Mouse (Mus musculus) limb, embryonic 13.5 days (tissue): Measurements from ENCODE around the gene Map4k4. TPM values are rescaled to one million over a fixed set of nuclear protein-coding genes. Genes with fewer than 3 reads are reported as not detected.

Experiments
- ATAC-seq: fragments of 200-750 bp; cut with Nextera tagmentation; 2 replicates; pipeline ENCODE4 v1.8.0; 2017; ENCODE audit warnings: low read depth, moderate number of reproducible peaks, moderate TSS enrichment; ENCODE audit not compliant: low FRiP score
- H3K27ac ChIP-seq: fragments of 300-500 bp; sonication (generic); 2 replicates; pipeline ENCODE4 v1.5.1; 2015; ENCODE audit warnings: inconsistent platforms, mild to moderate bottlenecking, moderate library complexity
- H3K27me3 ChIP-seq: fragments of 300-500 bp; sonication (generic); 2 replicates; pipeline ENCODE4 v1.6.1; 2015; ENCODE audit warnings: mild to moderate bottlenecking, inconsistent platforms
- H3K36me3 ChIP-seq: fragments of 300-500 bp; sonication (generic); 2 replicates; pipeline ENCODE4 v1.6.1; 2015; ENCODE audit warnings: inconsistent platforms, mild to moderate bottlenecking, moderate library complexity
- H3K4me1 ChIP-seq: fragments of 300-500 bp; sonication (generic); 2 replicates; pipeline ENCODE4 v1.6.1; 2015; ENCODE audit warnings: inconsistent platforms
- H3K4me2 ChIP-seq: fragments of 300-500 bp; sonication (generic); replicated peaks from 2 replicates; pipeline ENCODE4 v1.6.1; 2015; ENCODE audit warnings: inconsistent platforms, mild to moderate bottlenecking, moderate library complexity
- H3K4me3 ChIP-seq: fragments of 300-500 bp; sonication (generic); 2 replicates; pipeline ENCODE4 v1.5.1; 2015; ENCODE audit warnings: moderate library complexity, mild to moderate bottlenecking, inconsistent platforms
- H3K9ac ChIP-seq: fragments of 300-500 bp; sonication (generic); 2 replicates; pipeline ENCODE4 v1.6.1; 2015; ENCODE audit warnings: mild to moderate bottlenecking, inconsistent platforms
- H3K9me3 ChIP-seq: fragments of 300-500 bp; sonication (generic); 2 replicates; pipeline ENCODE4 v1.6.1; 2016; ENCODE audit warnings: inconsistent platforms
- WGBS: fragments of 180-500 bp; shearing (Covaris S2); methylation state at CpG from one replicate; pipeline ENCODE4 v1.1.7; 2015; 5-methylcytosine and 5-hydroxymethylcytosine counted together
- polyA plus RNA-seq: library from polyadenylated mRNA; unstranded; fragments of >200 nt; fragmentation: Nextera tagmentation; extraction: Ambion mirVana; gene quantifications from 2 replicates; pipeline ENCODE4 v1.2.1, GENCODE M21; 2015

Gene Map4k4
- polyA plus RNA-seq, 1 experiment from 2014 or later = 49.3 TPM

DNA sequence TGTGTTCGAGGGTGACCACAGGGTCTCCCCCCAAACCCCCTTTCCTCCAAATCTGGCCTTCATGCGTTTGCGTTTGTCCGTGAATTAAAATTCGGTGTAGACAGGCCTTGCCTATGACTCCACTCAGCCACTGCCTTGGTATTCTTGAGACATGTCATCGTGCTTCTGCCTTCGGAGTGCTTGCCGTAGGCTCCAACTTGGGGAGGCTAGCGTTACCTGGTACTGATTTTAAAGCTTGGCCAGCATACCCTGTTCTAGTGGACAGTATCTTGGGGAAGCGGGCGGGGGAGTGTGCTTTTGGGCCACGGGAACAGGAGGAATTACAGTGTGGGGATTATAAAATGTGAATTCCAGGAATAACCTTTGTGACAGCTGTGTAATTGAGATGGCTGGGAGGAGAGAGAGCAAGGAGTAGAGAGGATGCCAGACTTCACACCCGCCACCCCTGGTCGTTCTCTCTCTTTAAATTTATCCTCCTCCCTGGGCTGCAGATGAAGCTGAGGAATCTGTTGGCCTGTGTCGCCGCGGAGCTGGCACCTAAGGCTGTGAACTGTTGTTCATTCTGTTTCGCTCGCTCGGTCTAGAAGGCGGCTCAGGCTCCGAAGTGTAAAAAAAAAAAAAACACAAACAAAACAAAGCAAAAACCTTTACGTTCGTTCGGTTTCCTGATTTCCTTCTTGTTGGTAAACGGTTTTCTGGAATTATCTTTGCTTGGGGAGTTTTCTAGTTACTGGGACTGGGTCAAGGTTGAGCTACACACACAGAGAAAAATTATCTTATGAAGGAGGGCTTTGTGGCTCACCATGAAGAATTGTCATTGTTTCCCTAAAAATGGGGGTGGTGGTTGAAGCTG lies 1.4 kb downstream of the Map4k4 start:
- Histone ChIP-seq H3K9ac (peak overlapping the region; percentile 100), H3K4me1 (peaks cover 53% of the 10 kb centered on the region)

DNA sequence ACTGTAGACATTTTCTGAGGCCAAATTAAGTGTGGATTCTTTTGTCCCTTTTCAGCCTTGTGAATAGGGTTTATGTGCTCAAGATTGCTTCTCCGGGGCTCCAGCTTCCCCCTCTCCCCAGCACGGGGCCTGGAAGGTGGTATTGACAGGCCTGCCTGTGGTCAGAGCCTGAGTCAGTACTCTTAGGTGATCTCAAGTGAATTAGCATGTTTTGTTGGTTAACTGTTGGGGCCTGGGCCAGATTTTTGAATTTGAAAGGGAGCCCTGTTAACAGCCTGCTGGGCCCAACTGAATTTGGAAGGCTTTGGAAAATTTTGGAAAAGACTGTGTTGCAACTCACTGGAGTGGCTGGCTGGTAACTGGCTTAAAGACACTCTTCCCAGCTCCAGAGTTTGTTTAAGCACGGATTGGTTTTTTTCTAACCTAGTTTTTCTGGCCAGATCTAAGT lies 2.0 kb downstream of the Map4k4 start:
- no peaks in the 10 kb centered on the region for H3K9me3 ChIP-seq
- ATAC-seq = no peak

More for the DNA sequence above, 1.4 kb downstream of the Map4k4 start:
- Histone ChIP-seq H3K27me3 (no peaks in the 10 kb centered on the region), H3K4me2 (peak overlapping the region; percentile 88), H3K27ac (peak overlapping the region; percentile 99), H3K9me3 (no peaks in the 10 kb centered on the region), H3K36me3 (peaks cover 21% of the 10 kb centered on the region), H3K4me3 (peak overlapping the region; percentile 96)
- peak; percentile 16; the same call in 1 of the 2 replicates for ATAC-seq
- under 1% methylated on average over 26 of the region's 26 CpGs for WGBS

DNA sequence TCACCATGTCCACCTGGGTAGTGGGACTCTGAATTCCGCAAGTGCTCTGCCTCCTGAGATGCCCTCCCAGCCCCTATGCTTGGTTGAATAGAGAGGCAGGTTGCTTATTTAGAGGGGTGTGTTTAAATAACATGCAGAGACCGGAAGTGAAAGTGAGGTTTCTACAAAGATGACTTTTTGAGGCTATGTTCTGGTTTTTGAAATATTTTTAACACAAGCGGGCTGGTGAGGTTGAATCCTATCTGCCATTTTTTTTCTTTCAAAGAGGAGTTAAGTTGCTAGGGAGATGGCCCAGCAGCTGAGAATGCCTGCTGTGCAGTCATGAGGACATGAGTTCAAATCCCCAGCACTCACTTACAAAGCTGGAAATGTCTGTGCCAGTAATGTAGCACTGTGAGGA lies 4.0 kb downstream of the Map4k4 start:
- WGBS = 94% methylated on average over 3 of the region's 3 CpGs
- Histone ChIP-seq H3K9ac (peak overlapping the region; percentile 39; the same call in 1 of the 2 replicates), H3K4me2 (peak overlapping the region; percentile 45), H3K36me3 (peaks cover 33% of the 10 kb centered on the region), H3K9me3 (no peaks in the 10 kb centered on the region), H3K27me3 (no peaks in the 10 kb centered on the region), H3K4me3 (0 out of 2 replicates have a peak overlapping the region, but pooled peaks have one; percentile 1), H3K4me1 (peaks cover 73% of the 10 kb centered on the region), H3K27ac (no peak overlapping the region)
- ATAC-seq = no peak

More for the DNA sequence above, 2.0 kb downstream of the Map4k4 start:
- Histone ChIP-seq H3K4me3 (peak overlapping the region; percentile 96), H3K4me2 (peak overlapping the region; percentile 88), H3K4me1 (peaks cover 59% of the 10 kb centered on the region), H3K9ac (peak overlapping the region; percentile 100), H3K36me3 (peaks cover 26% of the 10 kb centered on the region), H3K27ac (peak overlapping the region; percentile 99), H3K27me3 (no peaks in the 10 kb centered on the region)
- 2% methylated on average over 3 of the region's 3 CpGs for WGBS

DNA sequence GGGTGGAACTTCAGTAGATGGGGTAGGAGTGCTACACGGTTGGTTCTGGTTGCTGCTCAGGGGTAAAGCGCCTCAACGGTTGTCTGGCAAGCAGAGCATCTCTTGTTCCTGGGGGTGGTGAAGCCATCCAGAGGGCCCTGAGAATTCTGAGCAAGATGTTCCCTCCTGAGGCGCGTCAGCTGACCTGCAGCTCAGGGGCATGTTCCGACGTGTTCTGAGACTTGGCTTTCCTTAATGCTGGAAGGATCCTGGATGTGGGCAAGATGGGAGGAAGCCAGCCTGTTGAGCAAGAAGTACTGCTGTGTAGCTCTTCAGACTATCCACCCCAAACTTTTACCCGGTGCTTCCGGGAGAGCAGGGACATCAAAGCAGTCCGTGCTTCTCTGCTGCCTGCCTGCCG lies 6.2 kb downstream of the Map4k4 start:
- WGBS = 54% methylated on average over 11 of the region's 11 CpGs
- peaks cover 50% of the 10 kb centered on the region for H3K36me3 ChIP-seq
- peak overlapping the region; percentile 36 for H3K4me2 ChIP-seq
- H3K27ac ChIP-seq = no peak overlapping the region
- no peaks in the 10 kb centered on the region for H3K9me3 ChIP-seq
- H3K4me1 ChIP-seq = peaks cover 83% of the 10 kb centered on the region
- H3K9ac ChIP-seq = no peak overlapping the region
- no peak for ATAC-seq
- H3K27me3 ChIP-seq = no peaks in the 10 kb centered on the region
- H3K4me3 ChIP-seq = no peak overlapping the region; the same call in 1 of the 2 replicates

DNA sequence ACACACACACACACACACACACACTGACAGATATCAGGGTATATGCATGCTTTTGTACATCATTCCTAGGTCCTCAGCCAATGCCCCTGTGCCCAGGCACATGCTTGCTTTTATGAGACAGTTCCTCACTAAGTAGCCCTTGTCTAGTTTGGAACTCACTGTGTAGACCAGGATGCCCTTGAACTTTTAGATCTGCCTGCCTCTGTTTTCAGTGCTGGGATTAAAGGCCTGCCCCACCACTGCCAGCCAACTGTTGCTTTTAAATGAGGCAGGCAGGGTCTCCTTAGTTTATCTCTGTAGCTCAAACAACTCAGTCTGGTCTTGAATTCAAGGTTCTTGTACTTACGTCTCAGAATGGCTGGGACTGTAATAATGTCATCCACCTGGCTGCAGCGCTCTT lies 8.3 kb downstream of the Map4k4 start:
- peaks cover 67% of the 10 kb centered on the region for H3K36me3 ChIP-seq
- 87% methylated on average over 2 of the region's 2 CpGs for WGBS
- no peak overlapping the region for H3K4me3 ChIP-seq
- H3K27ac ChIP-seq = no peak overlapping the region
- no peak overlapping the region for H3K4me2 ChIP-seq
- H3K9ac ChIP-seq = no peak overlapping the region
- no peaks in the 10 kb centered on the region for H3K9me3 ChIP-seq
- no peak for ATAC-seq
- peaks cover 70% of the 10 kb centered on the region for H3K4me1 ChIP-seq
- H3K27me3 ChIP-seq = no peaks in the 10 kb centered on the region

DNA sequence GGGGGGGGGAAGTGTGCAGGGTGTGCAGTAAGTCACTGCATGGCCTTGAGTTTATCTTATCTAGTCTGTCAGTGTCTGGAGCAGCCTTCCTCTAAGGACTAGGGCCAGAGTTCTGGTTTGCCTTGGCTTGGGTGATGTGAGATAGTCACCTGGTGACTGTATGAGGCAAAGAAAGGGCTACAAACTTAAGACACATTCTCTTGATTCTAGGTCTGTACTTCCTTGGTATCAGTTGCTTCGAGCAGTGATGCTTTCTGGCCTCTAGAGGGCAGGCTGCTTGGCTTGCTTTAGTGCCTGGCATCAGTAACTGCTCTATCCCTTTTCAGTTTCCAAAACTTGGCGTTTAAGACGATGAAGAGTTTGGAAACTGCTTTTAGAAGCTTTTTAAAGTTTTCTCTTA lies 10.7 kb downstream of the Map4k4 start:
- Histone ChIP-seq H3K36me3 (peaks cover 72% of the 10 kb centered on the region), H3K4me3 (no peak overlapping the region), H3K9ac (no peak overlapping the region), H3K27ac (no peak overlapping the region), H3K9me3 (0 out of 2 replicates have a peak, but pooled peaks cover 5% of the 10 kb centered on the region), H3K4me2 (no peak overlapping the region), H3K4me1 (peaks cover 49% of the 10 kb centered on the region), H3K27me3 (no peaks in the 10 kb centered on the region)
- 70% methylated on average over 3 of the region's 3 CpGs for WGBS
- ATAC-seq = no peak

DNA sequence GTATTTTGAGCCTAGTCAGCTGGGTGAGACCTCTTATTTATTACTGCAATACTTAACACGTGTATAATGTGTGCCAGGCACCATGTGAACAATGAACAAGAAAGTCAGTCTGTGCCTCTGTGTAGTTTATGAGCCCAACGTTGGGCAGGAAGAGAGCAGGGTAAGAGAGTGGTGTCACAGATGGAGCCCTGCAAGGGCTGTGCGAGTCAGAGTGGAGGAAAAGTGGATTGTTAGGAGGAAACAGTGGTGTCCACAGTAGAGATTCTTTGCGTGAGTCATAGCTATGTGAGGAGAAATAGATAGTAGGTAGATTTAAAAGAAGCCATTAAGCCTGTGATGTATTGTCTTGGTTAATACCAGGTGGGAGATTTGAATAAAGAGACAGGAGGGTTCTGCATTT lies 12.5 kb downstream of the Map4k4 start:
- ATAC-seq = no peak
- WGBS = 70% methylated on average over 4 of the region's 4 CpGs
- Histone ChIP-seq H3K4me2 (no peak overlapping the region), H3K27me3 (no peaks in the 10 kb centered on the region), H3K4me1 (peaks cover 42% of the 10 kb centered on the region), H3K36me3 (peaks cover 64% of the 10 kb centered on the region), H3K9me3 (0 out of 2 replicates have a peak, but pooled peaks cover 5% of the 10 kb centered on the region), H3K27ac (no peak overlapping the region), H3K4me3 (no peak overlapping the region), H3K9ac (no peak overlapping the region)

DNA sequence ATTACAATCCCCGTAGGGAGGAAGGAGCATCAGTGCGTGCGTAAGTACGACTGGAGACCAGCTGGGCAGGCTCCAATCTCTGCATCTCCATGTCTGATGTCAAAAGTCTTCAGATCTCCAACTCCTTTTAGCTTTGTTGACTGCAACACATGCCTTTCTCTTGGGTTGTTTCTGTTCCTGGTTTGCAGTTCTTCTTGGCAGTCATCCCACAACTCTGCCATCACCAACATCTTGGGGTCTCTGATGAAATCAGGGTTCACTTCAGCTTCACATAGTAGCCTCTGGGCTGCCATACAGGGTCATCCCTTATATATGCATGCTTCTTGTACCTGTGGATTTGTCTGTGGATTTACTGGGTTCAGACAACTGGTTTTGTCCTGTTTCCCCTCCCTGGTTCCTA lies 15.4 kb downstream of the Map4k4 start:
- Histone ChIP-seq H3K27me3 (no peaks in the 10 kb centered on the region), H3K36me3 (peaks cover 43% of the 10 kb centered on the region), H3K27ac (no peak overlapping the region), H3K4me1 (peaks cover 40% of the 10 kb centered on the region), H3K4me3 (no peak overlapping the region), H3K4me2 (no peak overlapping the region), H3K9ac (no peak overlapping the region), H3K9me3 (0 out of 2 replicates have a peak, but pooled peaks cover 5% of the 10 kb centered on the region)
- WGBS = 94% methylated on average over 4 of the region's 4 CpGs
- no peak for ATAC-seq

DNA sequence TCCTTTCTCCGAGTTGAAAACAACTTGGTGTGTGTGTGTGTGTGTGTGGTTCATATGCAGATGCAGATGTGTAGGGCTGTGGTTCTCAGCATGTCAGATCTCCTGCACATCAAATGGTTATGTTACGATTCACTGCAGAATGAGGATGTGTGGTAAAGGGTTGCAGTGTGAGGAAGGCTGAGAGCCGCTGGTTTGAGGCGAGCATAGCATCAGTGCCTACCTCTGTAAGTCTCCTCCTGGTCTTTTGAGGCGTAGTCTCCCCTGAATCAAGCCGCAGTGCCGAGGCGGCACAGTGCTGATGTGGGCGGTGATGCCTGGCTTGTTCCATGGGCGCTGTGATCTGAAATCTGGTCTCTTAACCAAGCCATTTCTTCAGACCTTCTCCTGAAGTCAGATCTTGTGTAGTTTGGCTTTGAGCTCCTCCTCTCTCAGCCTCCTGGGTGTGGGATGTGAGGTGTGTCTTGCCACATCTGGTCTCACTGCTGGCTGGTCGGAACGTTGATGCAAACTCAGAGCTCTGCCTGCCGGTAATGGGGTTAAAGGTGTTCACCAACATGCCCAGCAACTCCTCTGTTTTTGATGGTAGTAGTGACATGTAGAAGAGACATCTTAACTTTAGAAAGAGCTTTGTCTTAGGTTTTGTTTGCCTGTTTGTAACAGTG lies 17.3 kb downstream of the Map4k4 start:
- no peak for ATAC-seq
- Histone ChIP-seq H3K27ac (no peak overlapping the region), H3K9me3 (0 out of 2 replicates have a peak, but pooled peaks cover 5% of the 10 kb centered on the region), H3K27me3 (no peaks in the 10 kb centered on the region), H3K36me3 (peaks cover 31% of the 10 kb centered on the region), H3K9ac (no peak overlapping the region; the same call in 1 of the 2 replicates), H3K4me1 (peaks cover 52% of the 10 kb centered on the region), H3K4me3 (no peak overlapping the region), H3K4me2 (no peak overlapping the region)
- 79% methylated on average over 13 of the region's 13 CpGs for WGBS

DNA sequence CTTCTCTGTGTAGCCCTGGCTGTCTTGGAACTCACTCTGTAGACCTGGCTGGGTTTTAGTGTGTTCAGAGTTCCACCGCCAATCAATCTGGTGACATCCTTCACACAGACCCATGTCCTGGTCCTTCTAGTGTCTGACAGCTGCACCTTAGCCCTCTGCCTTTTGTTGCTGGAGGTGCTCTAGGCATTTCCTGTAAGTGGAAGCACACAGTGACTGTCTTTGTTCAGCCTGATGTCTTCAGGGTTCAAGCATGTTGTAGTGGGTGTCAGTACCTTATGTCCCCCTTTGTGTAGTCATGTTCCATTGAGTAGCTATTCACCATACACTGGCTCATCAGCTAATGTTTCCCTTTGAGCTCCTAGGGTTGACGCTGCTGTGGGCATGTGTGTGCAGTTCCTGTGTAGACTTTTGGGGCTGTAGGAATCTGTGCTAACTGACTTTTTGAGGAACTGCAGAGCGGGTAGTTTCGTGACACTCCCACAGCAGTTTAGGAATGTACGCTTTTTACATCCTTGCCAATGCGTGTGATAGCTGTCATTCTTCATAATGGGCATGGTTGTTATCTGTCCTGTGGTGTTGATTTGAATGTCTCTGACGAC lies 17.9 kb downstream of the Map4k4 start:
- H3K27ac ChIP-seq = no peak overlapping the region
- no peaks in the 10 kb centered on the region for H3K27me3 ChIP-seq
- no peak overlapping the region for H3K4me2 ChIP-seq
- 83% methylated on average over 7 of the region's 7 CpGs for WGBS
- H3K4me3 ChIP-seq = no peak overlapping the region
- H3K4me1 ChIP-seq = peaks cover 59% of the 10 kb centered on the region
- no peak overlapping the region for H3K9ac ChIP-seq
- 0 out of 2 replicates have a peak, but pooled peaks cover 5% of the 10 kb centered on the region for H3K9me3 ChIP-seq
- no peak for ATAC-seq
- peaks cover 24% of the 10 kb centered on the region for H3K36me3 ChIP-seq

DNA sequence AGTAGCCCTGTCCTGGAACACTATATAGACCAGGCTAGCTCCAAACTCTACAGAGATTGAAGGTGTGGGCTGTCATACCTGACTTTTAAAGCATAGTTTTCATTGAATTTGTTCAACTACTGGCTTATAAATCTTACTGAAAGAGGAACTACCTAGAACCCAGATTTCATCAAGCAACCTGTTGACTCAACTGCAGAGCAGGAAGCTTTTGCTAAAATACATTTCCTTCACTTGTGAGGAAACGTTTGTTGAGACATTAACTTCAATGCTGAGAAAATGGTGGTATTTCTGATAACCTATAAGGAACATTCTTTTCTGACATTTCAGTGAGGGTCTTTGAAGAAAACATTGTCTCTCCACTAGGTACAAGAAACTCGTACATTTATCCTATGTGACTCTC lies 19.9 kb downstream of the Map4k4 start:
- peaks cover 19% of the 10 kb centered on the region for H3K36me3 ChIP-seq
- WGBS = 74% methylated on average over 2 of the region's 2 CpGs

DNA sequence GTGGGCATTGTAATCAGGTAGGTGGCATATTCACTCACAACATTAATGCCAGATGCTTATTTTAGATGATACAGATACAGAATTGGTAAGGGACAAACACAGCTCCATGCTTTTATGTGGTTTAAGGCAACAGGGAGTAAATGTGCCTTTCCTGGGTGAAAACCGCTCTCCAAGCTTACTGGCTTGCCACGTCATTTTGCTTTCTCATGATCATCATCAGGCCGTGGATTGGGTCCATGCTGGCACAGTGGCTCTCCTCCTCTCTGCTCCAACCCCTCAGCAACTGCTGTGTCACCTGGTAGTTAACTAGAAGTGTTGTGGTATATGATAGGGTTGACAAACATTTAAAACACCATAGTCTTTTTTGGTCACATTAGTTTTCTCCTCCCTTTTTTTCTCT lies 21.3 kb downstream of the Map4k4 start:
- Histone ChIP-seq H3K9me3 (no peaks in the 10 kb centered on the region), H3K9ac (no peak overlapping the region), H3K27me3 (no peaks in the 10 kb centered on the region), H3K36me3 (peaks cover 23% of the 10 kb centered on the region), H3K27ac (no peak overlapping the region), H3K4me3 (no peak overlapping the region), H3K4me2 (no peak overlapping the region), H3K4me1 (peaks cover 79% of the 10 kb centered on the region)
- ATAC-seq = no peak
- WGBS = 86% methylated on average over 3 of the region's 3 CpGs

More for the DNA sequence above, 19.9 kb downstream of the Map4k4 start:
- Histone ChIP-seq H3K9ac (no peak overlapping the region), H3K4me1 (peaks cover 73% of the 10 kb centered on the region), H3K9me3 (no peaks in the 10 kb centered on the region), H3K4me2 (no peak overlapping the region), H3K4me3 (no peak overlapping the region), H3K27me3 (no peaks in the 10 kb centered on the region), H3K27ac (no peak overlapping the region)
- ATAC-seq = no peak
